8 mouse cellular contexts compared by ENCODE assay signal in the genomic region with DNA sequence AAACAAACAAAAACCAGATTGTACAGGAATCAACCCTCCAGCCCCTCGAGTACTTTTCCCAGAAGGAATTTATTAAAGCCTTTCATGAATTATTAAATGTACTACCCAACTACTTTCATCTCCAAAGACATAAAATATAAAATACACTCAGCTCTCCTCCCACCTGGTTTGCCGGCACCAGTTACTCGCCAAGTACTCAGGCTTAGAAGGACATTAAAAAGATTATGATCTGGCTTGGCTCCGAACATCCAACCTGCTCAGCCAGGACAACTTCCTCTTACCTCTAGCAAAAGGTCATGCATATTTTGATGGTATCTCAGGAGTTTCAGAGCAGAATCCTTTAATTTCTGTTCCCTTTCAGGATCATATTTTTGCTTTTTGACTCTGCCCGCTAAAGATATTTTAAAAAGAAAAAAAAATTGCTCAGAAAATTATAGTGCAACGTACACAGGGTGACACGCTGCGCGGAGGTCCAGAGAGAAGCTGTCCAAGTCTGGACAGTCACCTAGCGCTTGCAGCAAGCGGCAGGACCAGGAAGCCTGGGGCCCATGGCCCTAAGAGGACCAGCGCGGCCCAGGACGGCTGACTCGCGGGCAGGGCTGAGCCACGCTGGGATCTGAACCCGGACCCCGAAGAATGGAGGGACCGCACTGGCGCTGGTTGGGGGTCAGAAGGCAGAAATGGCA. TPM values are rescaled to one million over a fixed set of nuclear protein-coding genes. Genes with fewer than 3 reads are reported as not detected.
DNase-seq lines count a peak whose midpoint lies in the region; ATAC-seq and TF ChIP-seq lines count a peak whose summit lies in the region.

No protein-coding gene starts in this region.

- dilution Hi-C loops in CH12.LX (cut with MboI; ENCODE audit: extremely low pct_ligation_motif_present, extremely low pct_unique_long_range_greater_than_20kb, low sequenced_read_pairs): no loop called here

- H3K27me3 ChIP-seq in heart, adult 2 months (ENCODE audit: control insufficient read depth, insufficient read depth, low read length): no peaks in the 10 kb centered on the region
- H3K27me3 ChIP-seq in CH12.LX (replicated peaks): peaks cover 4% of the 10 kb centered on the region
- no peaks in the 10 kb centered on the region for H3K27me3 ChIP-seq in forebrain, embryonic 13.5 days
- H3K27me3 ChIP-seq in liver, embryonic 14.5 days (ENCODE audit: control insufficient read depth, insufficient read depth, low read length): no peaks in the 10 kb centered on the region

- no peak for TF ChIP-seq EP300 in heart, adult 2 months (IDR thresholded peaks at IDR 0.05; ENCODE audit: insufficient read depth, low read depth, low read length)
- TF ChIP-seq EP300 in CH12.LX (IDR thresholded peaks at IDR 0.05; ENCODE audit: low read length): no peak
- no peak for TF ChIP-seq EP300 in liver, embryonic 14.5 days (IDR thresholded peaks at IDR 0.05; ENCODE audit: low read depth)

- TF ChIP-seq CTCF in heart, adult 2 months (IDR thresholded peaks at IDR 0.05): no peak
- no peak for TF ChIP-seq CTCF in CH12.LX (conservative IDR thresholded peaks at IDR 0.05 in 1 of 2, IDR thresholded peaks at IDR 0.05 in 1 of 2; ENCODE audit: low read depth in 2 of 2, low read length in 2 of 2)
- no peak for TF ChIP-seq CTCF in liver, embryonic 14.5 days (IDR thresholded peaks at IDR 0.05; ENCODE audit: low read depth)

- no peaks in the 10 kb centered on the region for H3K79me2 ChIP-seq in heart, adult 2 months (replicated peaks; ENCODE audit: control insufficient read depth, insufficient read depth, low read length)
- H3K79me2 ChIP-seq in CH12.LX (replicated peaks; ENCODE audit: control insufficient read depth, extremely low read depth, insufficient read depth, poor library complexity, severe bottlenecking): 0 out of 2 replicates have a peak, but pooled peaks cover 5% of the 10 kb centered on the region

- ATAC-seq in forebrain, embryonic 13.5 days: no peak
- ATAC-seq in liver, embryonic 14.5 days (ENCODE audit: insufficient read depth): peak; percentile 84
- ATAC-seq in cerebellum, adult (ENCODE audit: insufficient number of reproducible peaks, low FRiP score, low TSS enrichment): no peak

- intact Hi-C loops in heart, adult 2 months (cut with DNase I): loop anchor here (2.0 to 5.0 kb wide), 2 partner anchors 63 to 104 kb away; a partner anchor contains a TSS
- intact Hi-C loops in heart, postnatal 25 days (cut with DNase I): loop anchor here (2.0 to 5.0 kb wide), 2 partner anchors 43 to 104 kb away; a partner anchor contains a TSS
- intact Hi-C loops in gastrocnemius, postnatal 14 days (cut with DNase I; ENCODE audit: low total_unique reads): no loop called here

- TF ChIP-seq RAD21 in CH12.LX (IDR thresholded peaks at IDR 0.05; ENCODE audit: low read depth, low read length): no peak

- H3K4me1 ChIP-seq in heart, adult 2 months (ENCODE audit: control insufficient read depth, insufficient read depth, low read length): peaks cover 2% of the 10 kb centered on the region; the same call in 1 of the 2 replicates
- H3K4me1 ChIP-seq in CH12.LX (ENCODE audit: control insufficient read depth in 1 of 2, insufficient read depth in 2 of 2): peaks cover 4 to 13% of the 10 kb centered on the region in 2 experiments; a peak in 2 of 4 replicates
- H3K4me1 ChIP-seq in forebrain, embryonic 13.5 days: peaks cover 16% of the 10 kb centered on the region
- H3K4me1 ChIP-seq in liver, embryonic 14.5 days (replicated peaks; ENCODE audit: control insufficient read depth in 2 of 2, insufficient read depth in 2 of 2, low read length in 1 of 2): peaks cover 9 to 15% of the 10 kb centered on the region in 2 experiments

- H3K4me3 ChIP-seq in heart, adult 2 months: peak overlapping the region; percentile 58
- H3K4me3 ChIP-seq in CH12.LX (replicated peaks in 1 of 3; ENCODE audit: low read depth in 2 of 3, low read length in 2 of 3, poor library complexity in 1 of 3): peak overlapping the region; percentile 63 to 69 (median 69)
- H3K4me3 ChIP-seq in forebrain, embryonic 13.5 days: peak overlapping the region; percentile 60
- H3K4me3 ChIP-seq in liver, embryonic 14.5 days (ENCODE audit: insufficient read depth in 1 of 2, low read depth in 2 of 2, low read length in 2 of 2): peak overlapping the region; percentile 68

- no peak for DNase-seq in heart, adult 2 months
- DNase-seq in heart, postnatal 25 days (ENCODE audit: low spot score): no peak
- no peak for DNase-seq in CH12.LX (ENCODE audit: extremely low read depth)
- no peak for DNase-seq in liver, embryonic 14.5 days (ENCODE audit: low read depth in 3 of 3, low spot score in 3 of 3)
- no peak for DNase-seq in embryo, embryonic 10.5 days (ENCODE audit: low spot score)
- DNase-seq in gastrocnemius, postnatal 14 days: no peak

- H3K27ac ChIP-seq in heart, adult 2 months: no peak overlapping the region
- H3K27ac ChIP-seq in CH12.LX (ENCODE audit: insufficient read depth, low read depth): no peak overlapping the region
- H3K27ac ChIP-seq in forebrain, embryonic 13.5 days: no peak overlapping the region
- H3K27ac ChIP-seq in liver, embryonic 14.5 days: peak overlapping the region; percentile 39

- no peaks in the 10 kb centered on the region for H3K9me3 ChIP-seq in CH12.LX (replicated peaks; ENCODE audit: low read length)
- no peaks in the 10 kb centered on the region for H3K9me3 ChIP-seq in forebrain, embryonic 13.5 days (replicated peaks)
- H3K9me3 ChIP-seq in liver, embryonic 14.5 days (ENCODE audit: control insufficient read depth, low read length): no peaks in the 10 kb centered on the region

- no peak for TF ChIP-seq POLR2A in heart, adult 2 months (IDR thresholded peaks at IDR 0.05; ENCODE audit: insufficient read depth, low read depth, low read length)
- no peak for TF ChIP-seq POLR2A in CH12.LX (IDR thresholded peaks at IDR 0.05; ENCODE audit: low read depth, low read length)

- no peaks in the 10 kb centered on the region for H3K36me3 ChIP-seq in heart, adult 2 months (ENCODE audit: control insufficient read depth, insufficient read depth, low read length)
- H3K36me3 ChIP-seq in CH12.LX (replicated peaks in 1 of 2; ENCODE audit: control insufficient read depth in 1 of 2, insufficient read depth in 1 of 2, low read length in 1 of 2): peaks cover 0 to 21% of the 10 kb centered on the region in 2 experiments
- no peaks in the 10 kb centered on the region for H3K36me3 ChIP-seq in forebrain, embryonic 13.5 days (ENCODE audit: poor library complexity, severe bottlenecking)
- H3K36me3 ChIP-seq in liver, embryonic 14.5 days (replicated peaks; ENCODE audit: control insufficient read depth, insufficient read depth, low read depth): no peaks in the 10 kb centered on the region

- H3K4me2 ChIP-seq in CH12.LX (ENCODE audit: insufficient read depth, low read depth, poor library complexity, severe bottlenecking): peak overlapping the region; percentile 86
- H3K4me2 ChIP-seq in forebrain, embryonic 13.5 days: peak overlapping the region; percentile 83
- peak overlapping the region; percentile 92 for H3K4me2 ChIP-seq in liver, embryonic 14.5 days (ENCODE audit: low read depth)

- in situ Hi-C loops in CH12.LX (cut with MboI; ENCODE audit: low pct_ligation_motif_present, low pct_unique_long_range_greater_than_20kb, low sequenced_read_pairs): no loop called here

- H3K9ac ChIP-seq in heart, adult 2 months (ENCODE audit: low read depth, low read length): peak overlapping the region; percentile 43; the same call in 1 of the 2 replicates
- peak overlapping the region; percentile 53 for H3K9ac ChIP-seq in CH12.LX (ENCODE audit: insufficient read depth, low read depth)
- peak overlapping the region; percentile 75 for H3K9ac ChIP-seq in forebrain, embryonic 13.5 days
- peak overlapping the region; percentile 79 for H3K9ac ChIP-seq in liver, embryonic 14.5 days (replicated peaks)

- WGBS in heart, adult 2 months: 5% methylated on average over 21 of the region's 21 CpGs
- 7% methylated on average over 18 of the region's 21 CpGs for WGBS in forebrain, embryonic 13.5 days
- 2% methylated on average over 21 of the region's 21 CpGs for WGBS in liver, embryonic 14.5 days (ENCODE audit: insufficient replicate concordance)

TF ChIP-seq in CH12.LX, 34 proteins besides CTCF, POLR2A, EP300 and RAD21:
- TF ChIP-seq CHD1 (IDR thresholded peaks at IDR 0.05; ENCODE audit: low read depth, low read length) (0 out of 2 replicates have a peak, but pooled peaks have one; percentile 0), ZNF384 (IDR thresholded peaks at IDR 0.05; ENCODE audit: low read depth, low read length) (no peak)
TF ChIP-seq in CH12.LX: peak in this region for 1.

RNA-seq across cellular contexts. Expression of a gene that starts 0.5 kb away (rescaled TPM):
- total RNA-seq in heart, adult 2 months (2021): 1 to 10 TPM; 5.3 to 6.2 TPM
- polyA plus RNA-seq in heart, adult 2 months (2012; rRNA removed): 3.9 and 4.6 TPM in 2 replicates
- total RNA-seq in heart, postnatal 25 days (2021): 1 to 10 TPM; 1.7 to 3.0 TPM
- 39.2 and 50.7 TPM in 2 replicates for total RNA-seq in CH12.LX (2012; rRNA removed)
- 21.9 and 26.7 TPM in 2 replicates for total RNA-seq in CH12.LX (2014; rRNA removed)
- polyA plus RNA-seq in CH12.LX (2012; ENCODE audit: insufficient read length, low read depth): 57.8 and 60.6 TPM in 2 replicates
- polyA plus RNA-seq in forebrain, embryonic 13.5 days (2015; fragmentation: Nextera tagmentation; extraction: Ambion mirVana): 23.0 and 24.0 TPM in 2 replicates
- polyA plus RNA-seq in liver, embryonic 14.5 days (2012; rRNA removed): 22.8 and 24.6 TPM in 2 replicates
- 17.3 and 19.4 TPM in 2 replicates for polyA plus RNA-seq in liver, embryonic 14.5 days (2014; fragmentation: Nextera tagmentation; extraction: Ambion mirVana)
- 1 to 10 TPM in 1 of 2 experiments, under 1 TPM in 1; 0.92 to 1.3 TPM for total RNA-seq in gastrocnemius, postnatal 14 days (2021)

RNA-seq across cellular contexts. Expression of a gene that starts 14.6 kb away (rescaled TPM):
- under 1 TPM; 0.11 to 0.26 TPM for total RNA-seq in heart, adult 2 months (2021)
- 0.29 and 0.53 TPM in 2 replicates for polyA plus RNA-seq in heart, adult 2 months (2012; rRNA removed)
- under 1 TPM; 0.10 to 0.20 TPM for total RNA-seq in heart, postnatal 25 days (2021)
- 2.3 and 2.9 TPM in 2 replicates for total RNA-seq in CH12.LX (2012; rRNA removed)
- 0.96 and 1.1 TPM in 2 replicates for total RNA-seq in CH12.LX (2014; rRNA removed)
- 2.3 and 2.6 TPM in 2 replicates for polyA plus RNA-seq in CH12.LX (2012; ENCODE audit: insufficient read length, low read depth)
- 20.6 and 21.3 TPM in 2 replicates for polyA plus RNA-seq in forebrain, embryonic 13.5 days (2015; fragmentation: Nextera tagmentation; extraction: Ambion mirVana)
- polyA plus RNA-seq in liver, embryonic 14.5 days (2012; rRNA removed): 3.0 TPM in 2 replicates
- polyA plus RNA-seq in liver, embryonic 14.5 days (2014; fragmentation: Nextera tagmentation; extraction: Ambion mirVana): 2.2 and 2.9 TPM in 2 replicates
- total RNA-seq in gastrocnemius, postnatal 14 days (2021): under 1 TPM; 0.44 to 0.92 TPM

RNA-seq across cellular contexts. Expression of a gene that starts 55.6 kb away (rescaled TPM):
- 100 to 1,000 TPM; 125 to 134 TPM for total RNA-seq in heart, adult 2 months (2021)
- 137 and 147 TPM in 2 replicates for polyA plus RNA-seq in heart, adult 2 months (2012; rRNA removed)
- 100 to 1,000 TPM; 113 to 157 TPM for total RNA-seq in heart, postnatal 25 days (2021)
- 142 and 168 TPM in 2 replicates for total RNA-seq in CH12.LX (2012; rRNA removed)
- 204 and 207 TPM in 2 replicates for total RNA-seq in CH12.LX (2014; rRNA removed)
- 393 and 396 TPM in 2 replicates for polyA plus RNA-seq in CH12.LX (2012; ENCODE audit: insufficient read length, low read depth)
- polyA plus RNA-seq in forebrain, embryonic 13.5 days (2015; fragmentation: Nextera tagmentation; extraction: Ambion mirVana): 190 and 207 TPM in 2 replicates
- polyA plus RNA-seq in liver, embryonic 14.5 days (2012; rRNA removed): 37.8 and 45.6 TPM in 2 replicates
- 44.0 and 53.1 TPM in 2 replicates for polyA plus RNA-seq in liver, embryonic 14.5 days (2014; fragmentation: Nextera tagmentation; extraction: Ambion mirVana)
- 100 to 1,000 TPM; 140 to 162 TPM for total RNA-seq in gastrocnemius, postnatal 14 days (2021)
